Mouse (Mus musculus) kidney, adult 8-10 months (tissue): ENCODE results near the gene Mdga2.

Experiments used
- DNase-seq, 2 experiments: peaks; one replicate each; pipeline ENCODE4 v3.0.0; 2022

Mdga2 gene

DNA sequence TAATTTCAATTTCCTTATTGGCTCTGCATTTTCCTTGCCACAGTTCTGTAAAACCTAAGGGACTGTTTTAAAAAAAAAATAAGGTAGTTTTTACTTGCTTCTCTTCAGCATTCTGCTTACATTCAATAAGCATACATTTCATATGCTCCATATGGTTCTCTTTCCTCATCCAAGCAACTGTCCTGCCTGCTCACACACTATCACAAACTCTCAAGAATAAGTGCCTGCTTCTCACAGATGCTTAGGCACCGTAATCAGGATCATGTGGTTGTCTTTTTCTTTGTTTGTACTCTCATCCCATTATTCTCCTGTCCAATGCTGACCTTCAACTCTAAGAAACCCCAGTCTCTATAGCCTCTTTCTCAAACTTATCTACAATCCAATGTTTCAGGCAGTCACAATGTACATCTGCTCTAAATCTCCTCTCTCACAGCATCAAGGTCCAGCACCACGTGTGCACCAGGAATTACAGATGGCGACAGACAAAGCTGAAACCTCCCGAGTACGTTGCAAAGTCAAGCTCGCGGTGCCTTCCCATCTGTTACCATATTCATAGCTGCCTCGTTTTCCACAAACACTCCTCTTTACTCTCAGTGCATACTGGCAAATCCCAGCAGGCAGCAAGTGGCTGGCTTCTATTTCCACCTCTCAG lies 177.1 kb downstream of the Mdga2 start:
- no peak for DNase-seq

- DNase-seq, result no peak
These were observed 180.5 kb downstream of the Mdga2 start for GRCm38 (mm10) chr12:67041865-67042264.

DNA sequence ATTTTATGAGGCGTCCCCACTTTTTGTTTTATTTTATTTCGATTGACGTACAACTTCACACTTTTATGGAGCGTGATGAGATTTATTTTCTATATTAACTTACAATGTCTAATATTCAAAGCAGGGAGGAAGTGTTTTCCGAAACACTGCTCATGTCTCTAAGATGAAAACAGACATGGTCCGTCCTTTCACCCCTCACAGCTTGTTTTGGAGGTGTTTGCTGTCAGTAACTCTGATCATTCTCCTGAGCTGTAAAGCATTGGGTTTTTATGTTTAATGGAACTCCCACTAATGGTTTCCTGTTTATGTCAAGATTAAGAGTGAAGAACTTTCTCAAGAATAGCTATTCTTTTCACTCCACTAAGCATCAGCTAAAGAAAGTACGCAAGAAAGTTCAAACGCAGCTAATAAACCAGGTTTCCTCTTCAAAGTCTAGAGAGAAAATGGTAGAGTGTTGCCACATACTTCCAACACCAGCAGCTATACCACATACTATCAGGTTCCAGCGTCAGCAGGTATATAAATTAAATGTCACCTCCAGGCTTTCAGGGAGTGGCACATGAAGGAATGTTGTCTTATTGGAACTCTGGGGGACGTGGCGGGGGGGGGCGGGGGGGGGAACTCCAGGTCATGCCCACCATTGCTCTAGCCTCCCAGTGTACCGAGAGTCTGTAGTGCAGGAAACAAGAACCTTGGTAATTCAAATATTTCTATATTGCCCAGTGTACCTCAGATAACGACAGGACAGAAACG lies 186.7 kb downstream of the Mdga2 start:
- no peak for DNase-seq

DNA sequence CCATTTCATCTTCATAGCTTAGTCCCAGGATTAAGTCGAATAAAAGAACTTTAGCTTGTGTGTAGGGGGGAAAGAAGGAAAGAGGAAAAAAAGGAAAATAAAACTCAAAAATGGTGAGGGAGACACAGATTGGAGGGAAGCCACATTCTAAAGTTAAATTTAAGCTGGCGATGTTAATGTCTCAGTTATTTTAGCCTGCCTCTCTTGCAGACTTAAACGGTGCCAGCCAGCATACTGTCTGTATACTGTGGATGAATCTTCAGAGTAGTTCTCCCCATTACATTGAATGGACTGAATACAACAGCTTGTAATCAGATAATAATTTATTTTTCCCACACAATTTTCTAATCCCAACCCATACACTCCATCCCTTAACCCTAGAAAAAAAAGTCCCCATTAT lies 205.2 kb downstream of the Mdga2 start:
- no peak for DNase-seq

DNA sequence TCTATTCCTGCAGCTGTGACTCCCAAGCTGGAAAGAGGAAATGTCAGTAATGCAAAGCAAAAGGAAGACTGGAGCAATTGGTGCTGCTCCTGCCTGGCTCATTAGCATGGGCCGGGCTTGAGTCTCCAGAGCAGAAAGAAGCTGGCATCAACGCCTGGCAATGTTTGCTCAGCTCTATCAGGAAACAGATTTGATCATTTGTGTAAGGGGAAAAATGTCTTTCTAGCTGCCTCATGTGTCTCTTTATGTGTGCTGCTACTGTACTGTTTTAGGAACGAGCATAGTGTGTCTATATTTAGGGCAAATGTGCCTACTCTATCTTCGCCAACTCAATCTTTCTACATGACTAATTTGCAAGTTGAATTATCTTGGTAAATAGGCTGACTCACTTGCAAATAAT lies 211.0 kb downstream of the Mdga2 start:
- no peak for DNase-seq

GRCm38 (mm10) chr12:67010318-67010717 lies 212.0 kb downstream of the Mdga2 start:
- DNase-seq, result no peak

GRCm38 (mm10) chr12:67009191-67009590 lies 213.2 kb downstream of the Mdga2 start:
- no peak for DNase-seq

- no peak for DNase-seq
These were observed 268.2 kb downstream of the Mdga2 start for GRCm38 (mm10) chr12:66954129-66954528.

DNA sequence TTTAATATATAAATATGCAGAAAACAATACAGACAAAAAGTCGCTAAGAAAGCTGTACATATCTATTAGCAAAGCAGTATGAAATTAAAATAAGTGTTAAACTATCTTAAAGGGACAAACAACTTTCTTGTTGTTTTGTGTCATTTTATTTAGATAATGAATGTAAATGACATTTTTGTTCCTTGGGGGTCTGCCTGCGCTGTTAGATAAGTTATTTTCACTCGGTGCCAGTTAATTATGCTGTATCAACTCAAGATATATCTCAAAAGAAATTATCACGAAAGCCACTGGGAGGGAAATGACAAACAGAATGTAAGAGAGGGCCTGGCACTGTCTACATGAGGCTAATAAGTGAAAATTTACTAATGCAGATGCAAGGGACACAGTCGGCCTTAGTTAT lies 306.6 kb downstream of the Mdga2 start:
- DNase-seq, result no peak

- DNase-seq, result no peak
These were observed 323.0 kb downstream of the Mdga2 start for GRCm38 (mm10) chr12:66899366-66899765.

DNA sequence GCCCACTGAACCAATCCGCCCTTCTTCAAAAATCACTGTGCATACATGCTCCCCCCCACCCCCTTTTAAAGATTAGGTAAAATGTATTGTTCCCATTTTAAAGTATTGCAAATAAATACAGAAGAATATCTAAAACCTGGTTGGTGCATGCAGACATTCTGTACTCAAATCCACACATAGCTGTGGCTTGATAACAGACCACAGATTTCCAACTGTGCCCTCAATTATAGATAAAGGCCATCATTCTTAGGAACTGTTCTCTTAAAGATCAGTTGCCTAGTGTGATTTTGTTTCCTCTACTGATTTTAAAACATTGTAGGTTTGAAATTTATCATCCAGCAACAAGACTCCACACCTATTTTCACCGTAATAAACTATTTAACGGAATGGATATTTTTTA lies 325.6 kb downstream of the Mdga2 start:
- no peak for DNase-seq

DNA sequence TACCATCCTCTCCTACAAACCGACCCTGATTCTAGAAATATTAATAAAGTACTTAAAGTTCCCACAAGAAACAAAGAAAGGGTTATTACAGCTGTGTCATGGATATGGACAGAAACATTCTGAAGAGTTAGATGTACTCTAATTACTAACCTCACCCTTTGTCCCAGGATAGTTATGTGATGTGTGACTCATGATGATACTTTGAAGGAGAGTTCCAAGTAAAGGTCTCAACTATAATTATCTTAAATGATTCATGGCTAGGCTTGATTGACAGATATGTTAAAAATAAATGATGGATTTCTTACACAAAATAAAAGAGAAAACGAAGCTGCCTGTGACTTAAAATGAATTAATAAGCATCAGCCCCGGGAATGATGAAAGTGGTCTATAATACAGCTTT lies 332.1 kb downstream of the Mdga2 start:
- no peak for DNase-seq

- no peak for DNase-seq
These were observed 333.1 kb downstream of the Mdga2 start for GRCm38 (mm10) chr12:66889276-66889675.

DNA sequence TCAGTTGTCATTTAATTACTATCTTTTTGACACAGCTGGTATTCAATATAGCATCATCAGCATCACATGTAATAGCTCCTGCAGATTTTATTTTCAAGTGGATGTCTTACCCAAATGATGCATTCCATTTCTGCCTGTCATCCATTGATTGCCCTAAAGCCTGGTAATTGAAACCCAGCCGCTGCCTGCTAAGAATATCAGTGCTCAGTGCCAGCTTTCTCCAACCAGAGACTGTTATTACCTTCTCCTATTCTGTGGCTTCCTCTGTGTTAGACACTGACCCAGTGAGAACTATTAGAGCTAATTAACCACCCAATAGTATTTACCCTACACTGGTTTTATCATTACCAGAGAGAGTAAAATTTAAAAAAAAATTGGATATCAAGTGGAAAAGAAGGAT lies 333.7 kb downstream of the Mdga2 start:
- no peak for DNase-seq

DNA sequence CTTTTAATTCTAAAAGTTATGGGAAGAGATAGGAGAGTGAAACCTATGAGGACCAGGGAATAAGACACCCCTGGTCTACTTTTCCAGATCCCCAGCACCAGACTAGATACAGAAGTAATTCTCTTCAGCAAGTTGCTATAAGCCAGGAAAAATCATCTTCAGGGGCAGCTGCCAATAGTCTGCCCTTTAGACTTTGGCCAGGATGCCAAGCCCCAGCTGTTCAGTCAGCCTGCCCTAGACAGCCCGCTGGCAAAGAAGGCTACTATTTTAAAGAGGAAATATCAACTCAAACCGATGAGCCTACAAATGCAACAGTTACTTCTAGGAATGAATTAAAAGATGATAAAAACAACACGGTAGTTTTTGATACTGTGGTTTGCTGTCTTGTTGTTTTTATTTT lies 356.1 kb downstream of the Mdga2 start:
- peak; percentile 43 to 66 for DNase-seq

DNA sequence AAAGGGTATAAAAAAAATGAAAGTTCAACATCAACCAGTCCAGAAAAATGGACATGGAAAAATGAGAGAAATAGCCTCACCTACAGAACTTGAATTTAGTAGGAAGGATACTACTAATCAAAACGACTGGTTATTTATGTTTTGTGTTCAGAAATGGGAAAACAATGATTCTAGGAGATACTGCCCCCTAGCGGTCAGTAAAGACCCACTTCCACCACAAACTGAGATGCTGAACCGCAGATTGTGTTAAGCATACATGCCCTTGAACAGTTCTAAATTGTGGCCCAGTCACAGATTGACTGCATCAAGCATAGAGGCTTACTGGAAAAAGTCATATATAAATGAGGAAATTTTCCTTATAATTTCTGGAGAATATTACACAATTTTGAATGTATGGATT lies 369.2 kb downstream of the Mdga2 start:
- no peak for DNase-seq

DNA sequence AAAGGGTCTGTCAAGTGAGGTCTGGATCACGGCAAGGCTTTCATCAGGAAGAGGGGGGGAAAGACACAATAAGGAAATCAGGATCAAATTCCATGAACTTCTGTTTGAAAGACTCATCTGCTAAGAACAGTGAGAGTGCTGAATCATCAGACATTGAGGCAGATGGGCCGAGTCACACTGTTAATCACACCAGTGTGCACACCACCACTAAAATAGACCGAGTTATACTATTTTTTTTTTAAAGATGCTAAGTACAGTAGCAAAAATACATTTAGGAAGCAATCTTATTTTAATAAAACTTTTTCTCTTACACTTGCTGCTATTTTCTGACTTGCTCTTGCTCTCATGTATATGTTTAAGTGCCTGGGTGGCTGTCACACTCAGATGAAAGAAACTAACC lies 382.0 kb downstream of the Mdga2 start:
- DNase-seq, result no peak

- no peak for DNase-seq
These were observed 466.7 kb downstream of the Mdga2 start for GRCm38 (mm10) chr12:66755653-66756052.

GRCm38 (mm10) chr12:66734536-66734935 lies 487.8 kb downstream of the Mdga2 start:
- no peak for DNase-seq

DNA sequence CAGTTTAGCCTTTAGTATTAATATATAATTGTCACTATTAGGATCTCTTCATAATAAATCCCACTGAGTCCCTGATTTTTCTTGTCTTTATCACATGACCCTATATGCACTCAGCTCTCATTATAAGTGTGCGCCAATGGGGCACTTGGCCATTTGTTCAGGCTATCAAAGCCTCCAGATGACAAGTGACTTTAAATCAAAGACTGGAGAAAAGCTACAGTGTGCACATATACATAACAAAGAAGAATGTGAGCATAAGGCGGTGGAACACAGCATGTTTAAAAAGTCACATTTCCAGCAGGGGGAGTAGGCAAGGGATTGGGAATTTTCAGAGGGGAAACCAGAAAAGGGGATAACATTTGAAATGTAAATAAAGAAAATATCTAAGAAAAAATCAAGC lies 497.9 kb downstream of the Mdga2 start:
- no peak for DNase-seq

GRCm38 (mm10) chr12:66708334-66708733 lies 514.0 kb downstream of the Mdga2 start:
- no peak for DNase-seq

GRCm38 (mm10) chr12:66707431-66707830 lies 514.9 kb downstream of the Mdga2 start:
- no peak for DNase-seq

- DNase-seq, result no peak
These were observed 517.3 kb downstream of the Mdga2 start for GRCm38 (mm10) chr12:66705015-66705414.

- no peak for DNase-seq
These were observed 519.6 kb downstream of the Mdga2 start for GRCm38 (mm10) chr12:66702781-66703180.

GRCm38 (mm10) chr12:66679558-66679957 lies 542.8 kb downstream of the Mdga2 start:
- DNase-seq, result no peak
